ENCODE assay signal across 26 mouse cellular contexts in genomic region chr2:79461861-79462260, GRCm38 (mm10). TPM values are rescaled to one million over a fixed set of nuclear protein-coding genes. Genes with fewer than 3 reads are reported as not detected.
DNase-seq lines count a peak whose midpoint lies in the region; ATAC-seq and TF ChIP-seq lines count a peak whose summit lies in the region.
"Had no signal": no experiment of that assay in that cellular context is flagged by ENCODE, and none has a peak within 500 bp of the region (broad histone marks: within the 10 kb centered on the region; RNA-seq: fewer than 3 reads in every experiment).

No protein-coding gene starts in this region.

- no peak overlapping the region for H3K4me3 ChIP-seq in heart, embryonic 12.5 days
- no peak overlapping the region for H3K4me3 ChIP-seq in stomach, postnatal 0 days (ENCODE audit: low read depth, low read length)
- H3K4me3 ChIP-seq: embryonic facial prominence, embryonic 15.5 days; erythroblast, embryonic 14.5 days; forebrain, embryonic 10.5 days; heart, adult 2 months; hindbrain, embryonic 10.5 days; intestine, embryonic 15.5 days had no signal

- H3K9me3 ChIP-seq in heart, embryonic 12.5 days (replicated peaks): no peaks in the 10 kb centered on the region
- no peaks in the 10 kb centered on the region for H3K9me3 ChIP-seq in stomach, postnatal 0 days (ENCODE audit: control insufficient read depth, low read length)
- H3K9me3 ChIP-seq: embryonic facial prominence, embryonic 15.5 days; forebrain, embryonic 10.5 days; hindbrain, embryonic 10.5 days; intestine, embryonic 15.5 days had no signal

- peaks cover 46% of the 10 kb centered on the region for H3K27me3 ChIP-seq in heart, embryonic 12.5 days (replicated peaks)
- peaks cover 23% of the 10 kb centered on the region for H3K27me3 ChIP-seq in stomach, postnatal 0 days (ENCODE audit: control insufficient read depth, insufficient read depth, low read length)
- H3K27me3 ChIP-seq: CH12.LX had no signal

- H3K4me2 ChIP-seq in heart, embryonic 12.5 days: no peak overlapping the region
- H3K4me2 ChIP-seq in stomach, postnatal 0 days (replicated peaks; ENCODE audit: low read depth): no peak overlapping the region
- H3K4me2 ChIP-seq: embryonic facial prominence, embryonic 15.5 days; heart, embryonic 11.5 days; hindbrain, embryonic 14.5 days; intestine, embryonic 15.5 days had no signal

- 75% methylated on average over 2 of the region's 2 CpGs for WGBS in heart, embryonic 12.5 days
- WGBS in stomach, postnatal 0 days: 88% methylated on average over 2 of the region's 2 CpGs

- ATAC-seq in cerebellum, adult (ENCODE audit: insufficient number of reproducible peaks, low FRiP score, low TSS enrichment): no peak
- no peak for ATAC-seq in heart, embryonic 12.5 days (ENCODE audit: insufficient number of reproducible peaks, low FRiP score)
- no peak for ATAC-seq in stomach, postnatal 0 days (ENCODE audit: low FRiP score, low TSS enrichment)
- ATAC-seq: activated CD4-positive, CD25-positive, alpha-beta regulatory T cell, adult 4 months; forebrain, postnatal 0 days; intestine, embryonic 15.5 days; Patski had no signal

- H3K4me1 ChIP-seq in heart, embryonic 12.5 days (replicated peaks): peaks cover 8% of the 10 kb centered on the region
- H3K4me1 ChIP-seq in stomach, postnatal 0 days (replicated peaks; ENCODE audit: control insufficient read depth, insufficient read depth): no peaks in the 10 kb centered on the region
- H3K4me1 ChIP-seq: intestine, embryonic 15.5 days had no signal

- H3K36me3 ChIP-seq in heart, embryonic 12.5 days: no peaks in the 10 kb centered on the region
- H3K36me3 ChIP-seq in stomach, postnatal 0 days (ENCODE audit: control insufficient read depth, insufficient read depth, low read length): no peaks in the 10 kb centered on the region
- H3K36me3 ChIP-seq: embryonic facial prominence, embryonic 15.5 days; forebrain, embryonic 10.5 days; hindbrain, embryonic 10.5 days; intestine, embryonic 15.5 days had no signal

- DNase-seq in cerebellum, adult 11-12 months: peak; percentile 84
- peak; percentile 86 for DNase-seq in brain, adult 2 months (ENCODE audit: low read depth, low spot score)
- DNase-seq in cerebellum, adult 8-10 months: peak; percentile 73
- DNase-seq in cerebellum, postnatal 14 days: peak; percentile 79 to 83
- no peak for DNase-seq in urinary bladder, postnatal 36 days (ENCODE audit: low spot score in 2 of 2)
- no peak for DNase-seq in stomach, postnatal 0 days (ENCODE audit: low spot score)
- DNase-seq: adrenal gland, postnatal 14 days; embryo, embryonic 11 days; forebrain, postnatal 0 days; gastrocnemius, postnatal 14 days; heart, adult 2 months; kidney, adult 2 months had no signal

- TF ChIP-seq EP300 in stomach, postnatal 0 days (optimal IDR thresholded peaks at IDR 0.05): no peak

- TF ChIP-seq CTCF in stomach, postnatal 0 days (IDR thresholded peaks at IDR 0.05; ENCODE audit: low read depth): no peak

- H3K9ac ChIP-seq in heart, embryonic 12.5 days: no peak overlapping the region
- no peak overlapping the region for H3K9ac ChIP-seq in stomach, postnatal 0 days (ENCODE audit: low read length)
- H3K9ac ChIP-seq: embryonic facial prominence, embryonic 15.5 days; forebrain, postnatal 0 days; hindbrain, embryonic 14.5 days; intestine, embryonic 15.5 days had no signal

- no peak overlapping the region for H3K27ac ChIP-seq in heart, embryonic 12.5 days (ENCODE audit: poor library complexity, severe bottlenecking)
- H3K27ac ChIP-seq in stomach, postnatal 0 days (replicated peaks): no peak overlapping the region
- H3K27ac ChIP-seq: embryonic facial prominence, embryonic 15.5 days; forebrain, embryonic 10.5 days; heart, adult 2 months; hindbrain, embryonic 10.5 days; hindbrain, embryonic 14.5 days; intestine, embryonic 15.5 days had no signal

RNA-seq across cellular contexts. Expression of gene Cerkl, which starts 5.3 kb away (rescaled TPM):
- 0.89 TPM in 1 of 2 replicates, not detected in the other for polyA plus RNA-seq in heart, embryonic 12.5 days (2016; fragmentation: Nextera tagmentation; extraction: Ambion mirVana)
- 0.67 and 1.2 TPM in 2 replicates for polyA plus RNA-seq in stomach, postnatal 0 days (2015; fragmentation: Nextera tagmentation; extraction: Ambion mirVana)
- polyA plus RNA-seq: Patski had no signal

RNA-seq across cellular contexts. Expression of gene Neurod1, which starts 5.3 kb away (rescaled TPM):
- not detected in 2 replicates for polyA plus RNA-seq in heart, embryonic 12.5 days (2016; fragmentation: Nextera tagmentation; extraction: Ambion mirVana)
- polyA plus RNA-seq in stomach, postnatal 0 days (2015; fragmentation: Nextera tagmentation; extraction: Ambion mirVana): 0.61 and 0.68 TPM in 2 replicates
- polyA plus RNA-seq: activated CD4-positive, CD25-positive, alpha-beta regulatory T cell, adult 4 months; erythroblast, embryonic 14.5 days; gonadal fat pad, adult 2 months; heart, adult 2 months; heart, embryonic 11.5 days; heart, embryonic 16.5 days; kidney, adult 2 months; Patski had no signal

Comparison
In these comparisons a context has a peak if more than half of its experiments do, and no peak if none do; other contexts are left out.
1. DNase-seq: peak in cerebellum, adult 11-12 months (single experiment), brain, adult 2 months (single experiment), cerebellum, adult 8-10 months (single experiment) and cerebellum, postnatal 14 days (2 of 2); none in urinary bladder, postnatal 36 days (0 of 2) and stomach, postnatal 0 days (single experiment).